Mouse (Mus musculus): ENCODE data around the gene Ero1lb.
"Not testable (repeated sequence)": the region's sequence is repeated elsewhere in the genome, so short reads cannot be mapped to it uniquely, and the experiment has no call there.

Gene Ero1lb

GRCm38 (mm10) chr13:12578145-12578544 lies 12.5 kb downstream of the Ero1lb start:
- no peak for DNase-seq

- DNase-seq, result peak; percentile 60
These were observed 23.3 kb downstream of the Ero1lb start for GRCm38 (mm10) chr13:12589003-12589402.

- peak; percentile 12 for DNase-seq
These were observed 31.4 kb downstream of the Ero1lb start for GRCm38 (mm10) chr13:12597075-12597474.

- DNase-seq, result not testable (repeated sequence)
These were observed 44.5 kb downstream of the Ero1lb start for GRCm38 (mm10) chr13:12610206-12610605.

GRCm38 (mm10) chr13:12614026-12614425 lies 48.4 kb downstream of the Ero1lb start:
- DNase-seq, result not testable (repeated sequence)

GRCm38 (mm10) chr13:12614591-12614990 lies 48.9 kb downstream of the Ero1lb start:
- not testable (repeated sequence) for DNase-seq

GRCm38 (mm10) chr13:12615014-12615413 lies 49.3 kb downstream of the Ero1lb start:
- DNase-seq, result not testable (repeated sequence)

GRCm38 (mm10) chr13:12616489-12616888 lies 50.8 kb downstream of the Ero1lb start:
- not testable (repeated sequence) for DNase-seq

GRCm38 (mm10) chr13:12619808-12620207 lies 54.1 kb downstream of the Ero1lb start:
- DNase-seq, result peak; percentile 36

- DNase-seq, result not testable (repeated sequence)
These were observed 60.4 kb downstream of the Ero1lb start for GRCm38 (mm10) chr13:12626061-12626460.

- DNase-seq, result not testable (repeated sequence)
These were observed 62.1 kb downstream of the Ero1lb start for GRCm38 (mm10) chr13:12627746-12628145.

- not testable (repeated sequence) for DNase-seq
These were observed 62.5 kb downstream of the Ero1lb start for GRCm38 (mm10) chr13:12628181-12628580.

- DNase-seq, result not testable (repeated sequence)
These were observed 64.6 kb downstream of the Ero1lb start for GRCm38 (mm10) chr13:12630252-12630651.

GRCm38 (mm10) chr13:12634941-12635588 lies 69.4 kb downstream of the Ero1lb start:
- not testable (repeated sequence) for DNase-seq

- DNase-seq, result not testable (repeated sequence)
These were observed 77.1 kb downstream of the Ero1lb start for GRCm38 (mm10) chr13:12642795-12643194.

- not testable (repeated sequence) for DNase-seq
These were observed 81.0 kb downstream of the Ero1lb start for GRCm38 (mm10) chr13:12646676-12647075.

- DNase-seq, result peak; percentile 91
These were observed 84.6 kb downstream of the Ero1lb start for GRCm38 (mm10) chr13:12650020-12650876.

GRCm38 (mm10) chr13:12650877-12651176 lies 85.2 kb downstream of the Ero1lb start:
- peak; percentile 85 for DNase-seq
